Mouse (Mus musculus) brain, embryonic 14.5 days (tissue): ENCODE data around the gene Patl1. TPM values are rescaled to one million over a fixed set of nuclear protein-coding genes. Genes with fewer than 3 reads are reported as not detected.
"Not testable (repeated sequence)": the region's sequence is repeated elsewhere in the genome, so short reads cannot be mapped to it uniquely, and the experiment has no call there.

Experiments used
- DNase-seq: peaks from one replicate; pipeline ENCODE4 v3.0.0-alpha.2; 2011; ENCODE audit warnings: low read depth
- CTCF ChIP-seq: fragments of 200-500 bp; IDR thresholded peaks from 2 replicates; pipeline ENCODE4 v1.5.1; 2012; ENCODE audit warnings: inconsistent platforms, mild to moderate bottlenecking, moderate library complexity, borderline replicate concordance; ENCODE audit not compliant: insufficient read depth, insufficient read length; ENCODE audit errors: extremely low read depth
- POLR2A ChIP-seq: fragments of 200-500 bp; IDR thresholded peaks from 2 replicates; pipeline ENCODE4 v1.6.1; 2012; ENCODE audit warnings: mild to moderate bottlenecking, inconsistent platforms, borderline replicate concordance; ENCODE audit not compliant: poor library complexity, insufficient read depth, insufficient read length, severe bottlenecking; ENCODE audit errors: extremely low read depth
- polyA plus RNA-seq: library from polyadenylated mRNA; depleted of rRNA; stranded (reverse); fragments of >200 nt; gene quantifications from 2 replicates; pipeline ENCODE4 v1.2.3, GENCODE M21; 2012; rRNA removed

The Patl1 gene
- polyA plus RNA-seq, 1 experiment, result 38.0 TPM

- TF ChIP-seq POLR2A (no peak), CTCF (no peak)
- no peak for DNase-seq
Observed at GRCm38 (mm10) chr19:11980471-11980870, 68.3 kb downstream of the Patl1 start.

GRCm38 (mm10) chr19:11984614-11985013 is 72.4 kb downstream of the Patl1 start:
- not testable (repeated sequence) for DNase-seq

- TF ChIP-seq POLR2A (no peak), CTCF (no peak)
- no peak for DNase-seq
Observed at GRCm38 (mm10) chr19:11987841-11988240, 75.6 kb downstream of the Patl1 start.

- no peak for DNase-seq
- TF ChIP-seq CTCF, result no peak
- TF ChIP-seq POLR2A, result no peak
Observed at GRCm38 (mm10) chr19:11989334-11989733, 77.1 kb downstream of the Patl1 start.

- TF ChIP-seq POLR2A (no peak), CTCF (no peak)
- no peak for DNase-seq
Observed at GRCm38 (mm10) chr19:11992034-11992433, 79.8 kb downstream of the Patl1 start.

- DNase-seq, result no peak
- no peak for TF ChIP-seq CTCF
- TF ChIP-seq POLR2A, result no peak
Observed at GRCm38 (mm10) chr19:11992441-11993029, 80.3 kb downstream of the Patl1 start.

Other genes starting within 250 kb of the Patl1 start
- gene Oosp1, start 221.2 kb upstream of the Patl1 start, polyA plus RNA-seq, result not detected in 2 replicates
- not detected in 2 replicates for gene Oosp3, start 215.3 kb upstream of the Patl1 start, polyA plus RNA-seq
- not detected in 2 replicates for gene Gif, start 164.8 kb upstream of the Patl1 start, polyA plus RNA-seq
- gene Mrpl16, start 142.0 kb upstream of the Patl1 start, polyA plus RNA-seq, result 28.6 and 31.2 TPM in 2 replicates
- 29.7 and 35.7 TPM in 2 replicates for gene Stx3, start 93.0 kb upstream of the Patl1 start, polyA plus RNA-seq
- 0.05 TPM in 1 of 2 replicates, not detected in the other for gene Olfr1417, start 73.2 kb upstream of the Patl1 start, polyA plus RNA-seq
- not detected in 2 replicates for gene Olfr1418, start 51.3 kb upstream of the Patl1 start, polyA plus RNA-seq
- 0.05 TPM in 2 replicates for gene Olfr1419, start 37.3 kb upstream of the Patl1 start, polyA plus RNA-seq
- not detected in 2 replicates for gene Olfr1420, start 25.8 kb upstream of the Patl1 start, polyA plus RNA-seq
- gene Osbp, start 53.5 kb downstream of the Patl1 start, polyA plus RNA-seq, result 31.1 and 35.8 TPM in 2 replicates
- gene Olfr1423, start 128.9 kb downstream of the Patl1 start, polyA plus RNA-seq, result not detected in 2 replicates
- gene Olfr1424, start 150.3 kb downstream of the Patl1 start, polyA plus RNA-seq, result not detected in 2 replicates
- not detected in 2 replicates for gene Olfr1425, start 165.3 kb downstream of the Patl1 start, polyA plus RNA-seq
- not detected in 2 replicates for gene Olfr1426, start 179.6 kb downstream of the Patl1 start, polyA plus RNA-seq
- not detected in 2 replicates for gene Olfr1427, start 190.9 kb downstream of the Patl1 start, polyA plus RNA-seq
- not detected in 2 replicates for gene Olfr1428, start 203.5 kb downstream of the Patl1 start, polyA plus RNA-seq
- not detected in 2 replicates for gene Olfr76, start 210.8 kb downstream of the Patl1 start, polyA plus RNA-seq